Mouse (Mus musculus) MEL (cell line): ENCODE results near the gene Msi2.

Experiments used
- CHD2 ChIP-seq: IDR thresholded peaks from 2 replicates; pipeline ENCODE4 v1.6.1; 2011; ENCODE audit warnings: low read length, improper control_type of control experiment
- CTCF ChIP-seq, 3 experiments: IDR thresholded peaks in 2 of 3; conservative IDR thresholded peaks in 1 of 3; 2 replicates each; pipeline ENCODE4 v1.5.1; 2011 to 2012; ENCODE audit warnings: low read length in 3 of 3, low read depth in 2 of 3, mild to moderate bottlenecking in 2 of 3, improper control_type of control experiment in 1 of 3, inconsistent platforms in 1 of 3, mixed read lengths in 1 of 3, moderate library complexity in 1 of 3; ENCODE audit not compliant: control insufficient read depth in 1 of 3, insufficient read depth in 1 of 3, poor library complexity in 1 of 3, severe bottlenecking in 1 of 3
- GATA1 ChIP-seq: IDR thresholded peaks from 2 replicates; pipeline ENCODE4 v1.6.1; 2011; ENCODE audit warnings: low read depth, low read length, improper control_type of control experiment
- MAZ ChIP-seq: IDR thresholded peaks from 2 replicates; pipeline ENCODE4 v1.6.1; 2012; ENCODE audit warnings: low read depth, mild to moderate bottlenecking, inconsistent platforms, low read length, improper control_type of control experiment
- POLR2A ChIP-seq, 2 experiments: IDR thresholded peaks; 2 replicates each; pipeline ENCODE4 v1.6.1; 2011 to 2012; ENCODE audit warnings: low read length in 2 of 2, mild to moderate bottlenecking in 2 of 2, control low read depth in 1 of 2, improper control_type of control experiment in 1 of 2, low read depth in 1 of 2, moderate library complexity in 1 of 2; ENCODE audit not compliant: control insufficient read depth in 1 of 2, insufficient read depth in 1 of 2, poor library complexity in 1 of 2
- POLR2AphosphoS2 ChIP-seq: IDR thresholded peaks from 2 replicates; pipeline ENCODE4 v1.6.1; 2011; ENCODE audit warnings: low read length, improper control_type of control experiment
- TCF12 ChIP-seq: IDR thresholded peaks from 2 replicates; pipeline ENCODE4 v1.6.1; 2014; ENCODE audit warnings: low read depth, mild to moderate bottlenecking, inconsistent platforms, low read length, improper control_type of control experiment, moderate library complexity
- ZC3H11A ChIP-seq: IDR thresholded peaks from 2 replicates; pipeline ENCODE4 v1.6.1; 2012; ENCODE audit warnings: low read depth, mild to moderate bottlenecking, inconsistent platforms, low read length, improper control_type of control experiment

DNA sequence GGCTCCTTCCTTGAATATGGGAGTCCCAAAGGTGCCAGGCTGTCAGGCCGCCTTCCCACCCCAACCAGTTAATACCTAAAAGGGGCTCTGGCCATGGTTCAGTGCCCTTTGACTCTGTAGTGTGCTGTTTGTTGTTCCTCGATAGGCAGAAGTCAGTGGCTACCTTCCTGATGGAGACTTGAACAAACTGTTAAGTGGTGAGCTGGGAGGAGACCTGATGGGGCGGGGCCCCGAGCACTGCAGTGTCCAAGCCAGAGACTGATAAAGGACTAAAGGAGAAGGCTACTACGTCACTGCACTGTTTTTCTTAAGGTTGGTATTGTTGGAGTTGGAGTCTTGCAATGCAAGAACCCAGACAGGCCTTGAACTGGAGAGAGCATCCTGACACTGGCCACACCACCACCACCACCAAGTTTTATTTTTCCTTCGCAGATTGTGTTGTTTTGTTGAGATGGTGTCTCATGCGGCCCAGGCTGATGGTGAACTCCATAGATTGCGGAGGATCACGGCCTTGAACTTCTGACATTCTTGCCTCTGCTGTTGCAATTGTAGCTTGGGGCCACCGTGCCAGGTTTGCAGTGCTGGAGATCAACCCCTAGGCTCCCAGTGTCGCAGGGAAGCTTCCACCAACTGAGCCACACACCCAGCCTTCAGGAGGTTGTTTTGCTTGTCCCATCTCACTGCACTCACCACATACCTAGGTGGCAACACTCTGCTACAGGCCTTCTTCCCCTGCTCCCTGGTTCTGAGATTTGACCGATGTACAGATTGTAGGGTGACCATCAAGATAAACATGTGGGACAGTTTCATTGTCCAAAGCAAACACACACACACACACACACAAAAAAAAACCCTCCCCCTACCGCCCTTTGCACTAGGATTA, 2.2 kb upstream of the Msi2 start:
- TF ChIP-seq GATA1 (no peak), TCF12 (0 out of 2 replicates have a peak, but pooled peaks have one; percentile 6), POLR2AphosphoS2 (no peak), POLR2A (IDR thresholded peaks at IDR 0.05; ENCODE audit: control insufficient read depth in 1 of 2, insufficient read depth in 1 of 2, low read depth in 1 of 2, low read length in 2 of 2, poor library complexity in 1 of 2) (no peak), CTCF (IDR thresholded peaks at IDR 0.05 in 2 of 3, conservative IDR thresholded peaks at IDR 0.05 in 1 of 3; ENCODE audit: control insufficient read depth in 1 of 3, insufficient read depth in 1 of 3, low read depth in 2 of 3, low read length in 3 of 3, poor library complexity in 1 of 3, severe bottlenecking in 1 of 3) (no peak), CHD2 (no peak), ZC3H11A (no peak), MAZ (no peak)
